Mouse (Mus musculus) Patski (cell line): Measurements from ENCODE around the gene Usp36. TPM values are rescaled to one million over a fixed set of nuclear protein-coding genes. Genes with fewer than 3 reads are reported as not detected.
A peak's percentile ranks its signal among the peaks of the same experiment; 100 is the strongest.

Source experiments
- ATAC-seq: fragments of 100-300 bp; one replicate; pipeline ENCODE4 v1.8.0; 2021
- CTCF ChIA-PET: fragments of 350-600 bp; sonication (Branson Sonifier 250); formaldehyde crosslinking; loops from one replicate; lab custom pipeline; 2022; ENCODE audit warnings: inconsistent platforms; lab: Charles Lee
- POLR2A ChIA-PET: fragments of 350-600 bp; sonication (Branson Sonifier 250); formaldehyde crosslinking; loops from one replicate; lab custom pipeline; 2022; ENCODE audit warnings: antibody characterized with exemption, inconsistent platforms; lab: Charles Lee
- DNase-seq: peaks from one replicate; pipeline ENCODE4 v3.0.0-alpha.2; 2011; ENCODE audit warnings: low read depth, low spot score
- H3K27me3 ChIP-seq: fragments of 371-371 bp; one replicate; pipeline ENCODE4 v1.5.1; 2021
- CTCF ChIP-seq: fragments of 100-300 bp; IDR thresholded peaks from one replicate; pipeline ENCODE4 v1.5.1; 2021
- in situ Hi-C: fragments of 300-500 bp; cut with MboI; formaldehyde crosslinking; loops from 3 replicates; pipeline ENCODE4 v1.11.1; 2018; ENCODE audit warnings: low pct_unique_long_range_greater_than_20kb, mixed read lengths
- polyA plus RNA-seq: library from polyadenylated mRNA; unstranded; gene quantifications from one replicate; pipeline ENCODE4 v1.2.3, GENCODE M21; 2021

Usp36 gene
- 26.0 TPM for polyA plus RNA-seq

GRCm38 (mm10) chr11:118289999-118290889 is at the start of gene Usp36:
Gene Usp36, minus strand, starts transcription at chr11:118290244.
- in situ Hi-C loops, result no loop called here
- ATAC-seq, result peak; percentile 91
- CTCF ChIA-PET, result interaction anchor here (1.4 to 2.4 kb wide), 3 partner anchors 9 to 89 kb away, joined by 3 to 8 read pairs (median 5); no protein-coding TSS in a partner anchor
- POLR2A ChIA-PET, result interaction anchor here (0.6 to 1.4 kb wide), 4 partner anchors 9 to 112 kb away, joined by 3 to 5 read pairs (median 3); partner anchors contain the start of genes Cyth1 and Lgals3bp
- peak; percentile 98 for DNase-seq
- TF ChIP-seq CTCF, result no peak
- no peaks in the 10 kb centered on the region for H3K27me3 ChIP-seq

DNA sequence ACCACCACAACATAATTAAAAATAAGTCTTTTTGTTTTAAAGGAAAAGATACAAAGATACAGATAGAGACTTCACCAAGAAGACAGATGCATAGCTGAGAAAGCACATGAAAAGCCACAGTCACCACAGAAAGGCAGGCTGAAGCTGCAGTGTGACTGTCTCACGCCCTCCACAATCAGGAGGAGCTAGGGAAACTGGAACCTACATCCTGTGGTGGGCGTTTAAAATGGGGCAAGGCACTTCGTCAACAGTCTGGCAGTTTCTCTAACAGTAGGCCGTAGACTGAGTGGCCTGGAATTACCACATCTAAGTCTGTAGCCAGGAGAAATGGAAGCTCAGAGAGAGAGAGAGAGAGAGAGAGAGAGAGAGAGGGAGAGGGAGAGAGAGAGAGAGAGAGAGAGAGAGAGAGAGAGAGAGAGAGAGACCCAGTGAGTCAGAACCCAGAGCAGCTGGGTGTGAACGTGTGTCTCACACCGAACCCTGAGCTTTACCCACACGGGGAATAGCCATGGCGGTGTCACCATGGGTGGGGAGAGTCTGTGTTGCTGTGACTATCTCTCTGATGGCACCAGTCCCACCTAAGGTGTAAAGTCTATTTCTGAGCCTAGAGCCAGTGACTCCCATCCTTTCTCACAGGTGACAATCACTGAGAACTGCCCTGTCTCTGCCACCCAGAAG is 47.6 kb upstream of the Usp36 start:
- ChIA-PET POLR2A (interaction anchor here (0.6 to 1.7 kb wide), 3 partner anchors 13 to 17 kb away, joined by 3 to 5 read pairs (median 4); no protein-coding TSS in a partner anchor), CTCF (no interaction called here)
- DNase-seq (no peak), ATAC-seq (no peak)
- in situ Hi-C loops, result no loop called here
- no peaks in the 10 kb centered on the region for H3K27me3 ChIP-seq
- TF ChIP-seq CTCF, result no peak

DNA sequence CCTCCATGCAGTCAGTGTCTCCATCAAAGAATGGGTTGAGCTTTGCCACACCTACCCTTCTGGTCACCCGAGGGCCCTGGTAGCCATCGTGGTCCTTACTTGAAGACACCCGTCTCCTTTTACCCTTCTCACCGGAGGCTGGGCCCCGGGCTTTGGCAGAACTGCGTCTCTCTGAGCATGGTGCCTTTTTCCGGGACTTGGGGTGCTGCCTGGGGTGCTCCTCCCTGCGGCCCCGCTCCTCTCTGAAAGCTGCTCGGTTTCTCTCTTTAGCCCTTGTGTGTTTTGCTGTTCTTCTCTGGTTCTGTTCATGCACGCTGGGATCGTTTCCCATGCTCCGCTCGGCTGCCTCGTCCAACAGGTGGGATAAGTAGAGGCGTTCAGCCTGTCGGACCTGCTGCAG is 43.4 kb upstream of the Usp36 start:
- TF ChIP-seq CTCF, result no peak
- in situ Hi-C loops, result no loop called here
- ChIA-PET POLR2A (interaction anchor here (1.6 kb wide), 1 partner anchor 20 kb away, joined by 5 read pairs; no protein-coding TSS in a partner anchor), CTCF (no interaction called here)
- no peaks in the 10 kb centered on the region for H3K27me3 ChIP-seq
- ATAC-seq (no peak), DNase-seq (no peak)

GRCm38 (mm10) chr11:118332376-118332775 is 42.3 kb upstream of the Usp36 start:
- ChIA-PET CTCF (interaction anchor here (1.3 to 1.9 kb wide), 2 partner anchors 11 to 14 kb away, joined by 3 to 4 read pairs; no protein-coding TSS in a partner anchor), POLR2A (interaction anchor here (1.3 to 1.6 kb wide), 2 partner anchors 17 to 22 kb away, joined by 3 to 5 read pairs; no protein-coding TSS in a partner anchor)
- no peaks in the 10 kb centered on the region for H3K27me3 ChIP-seq
- ATAC-seq, result no peak
- no peak for DNase-seq
- in situ Hi-C loops, result no loop called here
- TF ChIP-seq CTCF, result no peak

- TF ChIP-seq CTCF, result no peak
- POLR2A ChIA-PET, result interaction anchor here (1.2 to 1.3 kb wide), 2 partner anchors 18 to 23 kb away, joined by 3 read pairs; no protein-coding TSS in a partner anchor
- in situ Hi-C loops, result no loop called here
- CTCF ChIA-PET, result interaction anchor here (0.8 to 1.9 kb wide), 2 partner anchors 12 to 48 kb away, joined by 3 to 4 read pairs; no protein-coding TSS in a partner anchor
- no peaks in the 10 kb centered on the region for H3K27me3 ChIP-seq
- DNase-seq, result no peak
- no peak for ATAC-seq
Measured at GRCm38 (mm10) chr11:118330777-118331176, 40.7 kb upstream of the Usp36 start.

GRCm38 (mm10) chr11:118330361-118330760 is 40.3 kb upstream of the Usp36 start:
- DNase-seq (no peak), ATAC-seq (peak; percentile 33)
- in situ Hi-C loops, result no loop called here
- CTCF ChIA-PET, result no interaction called here
- H3K27me3 ChIP-seq, result no peaks in the 10 kb centered on the region
- POLR2A ChIA-PET, result interaction anchor here (1.2 kb wide), 1 partner anchor 23 kb away, joined by 3 read pairs; no protein-coding TSS in a partner anchor
- no peak for TF ChIP-seq CTCF

- ATAC-seq, result no peak
- in situ Hi-C loops, result no loop called here
- no peaks in the 10 kb centered on the region for H3K27me3 ChIP-seq
- DNase-seq, result no peak
- ChIA-PET POLR2A (interaction anchor here (2.4 kb wide), 1 partner anchor 25 kb away, joined by 8 read pairs; no protein-coding TSS in a partner anchor), CTCF (no interaction called here)
- TF ChIP-seq CTCF, result no peak
Measured at GRCm38 (mm10) chr11:118328947-118329346, 38.9 kb upstream of the Usp36 start.

DNA sequence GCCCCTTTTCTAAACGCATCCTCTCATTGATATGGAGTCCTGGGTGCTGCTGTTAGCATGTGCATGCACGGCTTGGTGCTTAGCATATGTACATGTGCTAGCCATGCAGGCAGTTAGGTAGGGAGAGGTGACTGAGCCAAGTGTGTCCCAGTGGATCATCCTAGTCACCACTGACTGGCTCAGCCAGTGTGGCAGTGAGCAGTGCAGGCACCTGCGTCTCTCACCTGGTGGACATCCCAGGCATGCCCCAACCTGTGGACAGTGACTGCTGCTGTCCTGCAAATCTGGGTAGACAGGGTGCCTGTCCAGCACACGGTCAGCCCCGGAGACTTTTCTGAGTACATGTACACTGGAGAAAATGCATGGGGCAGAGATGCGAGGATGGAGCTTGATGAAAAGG is 38.5 kb upstream of the Usp36 start:
- ATAC-seq, result no peak
- in situ Hi-C loops, result no loop called here
- CTCF ChIA-PET, result no interaction called here

GRCm38 (mm10) chr11:118326991-118327971 is 37.2 kb upstream of the Usp36 start:
- H3K27me3 ChIP-seq, result no peaks in the 10 kb centered on the region
- ChIA-PET CTCF (no interaction called here), POLR2A (interaction anchor here (0.7 to 2.4 kb wide), 3 partner anchors 27 to 92 kb away, joined by 3 to 8 read pairs (median 3); no protein-coding TSS in a partner anchor)
- DNase-seq (peak; percentile 69), ATAC-seq (peak; percentile 49)
- in situ Hi-C loops, result no loop called here
- no peak for TF ChIP-seq CTCF

More for the DNA sequence above, 38.5 kb upstream of the Usp36 start:
- no peak for TF ChIP-seq CTCF
- POLR2A ChIA-PET, result interaction anchor here (2.4 kb wide), 1 partner anchor 25 kb away, joined by 8 read pairs; no protein-coding TSS in a partner anchor
- no peak for DNase-seq
- no peaks in the 10 kb centered on the region for H3K27me3 ChIP-seq
